Mouse (Mus musculus) liver, embryonic 13.5 days (tissue): ENCODE results near the gene Zfp706. TPM values are rescaled to one million over a fixed set of nuclear protein-coding genes. Genes with fewer than 3 reads are reported as not detected.
"Not testable (repeated sequence)": the region's sequence is repeated elsewhere in the genome, so short reads cannot be mapped to it uniquely, and the experiment has no call there.

ENCODE experiments used
- ATAC-seq: fragments of 200-750 bp; cut with Nextera tagmentation; 2 replicates; pipeline ENCODE4 v1.8.0; 2017; ENCODE audit warnings: low read depth, mild to moderate bottlenecking, moderate number of reproducible peaks, moderate library complexity
- DNase-seq: peaks from one replicate; pipeline ENCODE4 v3.0.0; 2022
- H3K27ac ChIP-seq: fragments of 300-500 bp; sonication (generic); 2 replicates; pipeline ENCODE4 v1.5.1; 2015; ENCODE audit warnings: moderate library complexity, mild to moderate bottlenecking, inconsistent platforms
- H3K27me3 ChIP-seq: fragments of 300-500 bp; sonication (generic); 2 replicates; pipeline ENCODE4 v1.6.1; 2015; ENCODE audit warnings: mild to moderate bottlenecking, inconsistent platforms
- H3K36me3 ChIP-seq: fragments of 300-500 bp; sonication (generic); 2 replicates; pipeline ENCODE4 v1.6.1; 2015; ENCODE audit warnings: mild to moderate bottlenecking, inconsistent platforms
- H3K4me1 ChIP-seq: fragments of 300-500 bp; sonication (generic); replicated peaks from 2 replicates; pipeline ENCODE4 v1.6.1; 2015; ENCODE audit warnings: inconsistent platforms
- H3K4me2 ChIP-seq: fragments of 300-500 bp; sonication (generic); 2 replicates; pipeline ENCODE4 v1.6.1; 2015; ENCODE audit warnings: inconsistent platforms, mild to moderate bottlenecking, moderate library complexity
- H3K4me3 ChIP-seq: fragments of 300-500 bp; sonication (generic); replicated peaks from 2 replicates; pipeline ENCODE4 v1.5.1; 2015; ENCODE audit warnings: mild to moderate bottlenecking, inconsistent platforms
- H3K9ac ChIP-seq: fragments of 300-500 bp; sonication (generic); 2 replicates; pipeline ENCODE4 v1.6.1; 2015; ENCODE audit warnings: mild to moderate bottlenecking, inconsistent platforms
- H3K9me3 ChIP-seq: fragments of 300-500 bp; sonication (generic); replicated peaks from 2 replicates; pipeline ENCODE4 v1.6.1; 2016; ENCODE audit warnings: inconsistent platforms
- WGBS: fragments of 180-500 bp; shearing (Covaris S2); methylation state at CpG from one replicate; pipeline ENCODE4 v1.1.7; 2015; ENCODE audit not compliant: insufficient replicate concordance; 5-methylcytosine and 5-hydroxymethylcytosine counted together
- polyA plus RNA-seq: library from polyadenylated mRNA; unstranded; fragments of >200 nt; fragmentation: Nextera tagmentation; extraction: Ambion mirVana; gene quantifications from 2 replicates; pipeline ENCODE4 v1.2.1, GENCODE M21; 2015

Gene Zfp706
- polyA plus RNA-seq, 1 experiment from 2014 or later: 272 TPM

GRCm38 (mm10) chr15:37007959-37008419 is 416 bp upstream of the Zfp706 start:
- H3K4me2 ChIP-seq: peak overlapping the region; percentile 83
- no peak for ATAC-seq
- H3K4me3 ChIP-seq: peak overlapping the region; percentile 94
- 29% methylated on average over 8 of the region's 8 CpGs for WGBS
- peak overlapping the region; percentile 92 for H3K27ac ChIP-seq
- H3K9ac ChIP-seq: peak overlapping the region; percentile 96
- peaks cover 12% of the 10 kb centered on the region for H3K36me3 ChIP-seq
- no peak for DNase-seq
- no peaks in the 10 kb centered on the region for H3K9me3 ChIP-seq
- H3K27me3 ChIP-seq: no peaks in the 10 kb centered on the region
- peaks cover 42% of the 10 kb centered on the region for H3K4me1 ChIP-seq

GRCm38 (mm10) chr15:37006475-37007164 is 953 bp downstream of the Zfp706 start:
- Histone ChIP-seq H3K4me2 (peak overlapping the region; percentile 81), H3K4me3 (peak overlapping the region; percentile 94), H3K27me3 (no peaks in the 10 kb centered on the region), H3K27ac (peak overlapping the region; percentile 92), H3K9ac (peak overlapping the region; percentile 97), H3K9me3 (no peaks in the 10 kb centered on the region), H3K36me3 (peaks cover 24% of the 10 kb centered on the region), H3K4me1 (peaks cover 41% of the 10 kb centered on the region)
- 2% methylated on average over 35 of the region's 48 CpGs for WGBS
- ATAC-seq: peak; percentile 57; the same call in 1 of the 2 replicates
- DNase-seq: peak; percentile 19

DNA sequence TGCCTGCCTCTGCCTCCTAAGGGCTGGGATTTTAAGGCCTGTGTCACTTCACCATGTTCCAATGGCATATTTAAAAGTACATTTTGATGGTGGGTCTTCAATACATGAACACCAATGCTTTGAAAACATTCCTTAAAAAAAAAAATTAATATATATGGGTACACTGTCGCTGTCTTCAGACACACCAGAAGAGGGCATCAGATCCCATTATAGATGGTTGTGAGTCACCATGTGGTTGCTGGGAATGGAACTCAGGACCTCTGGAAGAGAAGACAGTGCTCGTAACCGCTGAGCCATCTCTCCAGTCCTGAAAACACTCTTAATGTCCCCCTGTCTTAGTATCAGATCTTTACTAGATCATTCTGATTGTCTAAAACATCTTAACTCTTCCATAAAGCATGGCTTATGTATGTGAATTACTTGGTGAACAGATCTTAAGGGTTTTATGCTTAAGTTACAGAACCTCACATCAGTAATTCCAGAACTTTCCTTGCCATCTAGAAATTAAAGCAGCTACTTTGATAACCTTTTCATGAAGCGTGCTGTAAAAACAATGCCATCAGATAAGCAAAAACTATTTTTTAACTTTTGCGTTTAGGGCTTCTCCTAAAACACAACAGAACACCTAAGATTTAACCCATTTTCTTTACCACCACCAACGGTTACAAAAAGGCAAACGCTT is 1.6 kb downstream of the Zfp706 start:
- Histone ChIP-seq H3K9me3 (no peaks in the 10 kb centered on the region), H3K4me3 (peak overlapping the region; percentile 94), H3K36me3 (peaks cover 31% of the 10 kb centered on the region), H3K27ac (peak overlapping the region; percentile 92), H3K27me3 (no peaks in the 10 kb centered on the region), H3K4me1 (peaks cover 37% of the 10 kb centered on the region), H3K9ac (peak overlapping the region; percentile 97), H3K4me2 (peak overlapping the region; percentile 81)
- 23% methylated on average over 7 of the region's 7 CpGs for WGBS
- DNase-seq: no peak
- ATAC-seq: no peak

GRCm38 (mm10) chr15:37004858-37005257 is 2.7 kb downstream of the Zfp706 start:
- Histone ChIP-seq H3K9me3 (no peaks in the 10 kb centered on the region), H3K4me2 (peak overlapping the region; percentile 81), H3K27me3 (no peaks in the 10 kb centered on the region), H3K4me3 (no peak overlapping the region; the same call in 1 of the 2 replicates), H3K4me1 (peaks cover 37% of the 10 kb centered on the region), H3K36me3 (peaks cover 41% of the 10 kb centered on the region), H3K9ac (peak overlapping the region; percentile 27; the same call in 1 of the 2 replicates), H3K27ac (no peak overlapping the region)
- ATAC-seq: no peak
- 72% methylated on average over 5 of the region's 5 CpGs for WGBS
- DNase-seq: no peak

GRCm38 (mm10) chr15:37002276-37002675 is 5.3 kb downstream of the Zfp706 start:
- Histone ChIP-seq H3K9me3 (peaks cover 3% of the 10 kb centered on the region; the same call in 1 of the 2 replicates), H3K4me1 (peaks cover 25% of the 10 kb centered on the region), H3K9ac (no peak overlapping the region), H3K27ac (no peak overlapping the region), H3K4me3 (no peak overlapping the region), H3K4me2 (no peak overlapping the region), H3K27me3 (no peaks in the 10 kb centered on the region), H3K36me3 (peaks cover 67% of the 10 kb centered on the region)
- no peak for DNase-seq
- ATAC-seq: no peak
- 84% methylated on average over 7 of the region's 7 CpGs for WGBS

GRCm38 (mm10) chr15:36999602-37000001 is 8.0 kb downstream of the Zfp706 start:
- not testable (repeated sequence) for H3K9ac ChIP-seq, H3K4me1 ChIP-seq, H3K9me3 ChIP-seq, H3K27me3 ChIP-seq, H3K4me2 ChIP-seq, DNase-seq, H3K27ac ChIP-seq, H3K4me3 ChIP-seq, ATAC-seq
- 83% methylated on average over 7 of the region's 7 CpGs for WGBS
- peaks cover 74% of the 10 kb centered on the region for H3K36me3 ChIP-seq

GRCm38 (mm10) chr15:36995166-36995565 is 12.4 kb downstream of the Zfp706 start:
- Histone ChIP-seq H3K27ac (no peak overlapping the region), H3K27me3 (no peaks in the 10 kb centered on the region), H3K4me1 (no peaks in the 10 kb centered on the region), H3K4me3 (no peak overlapping the region), H3K4me2 (no peak overlapping the region), H3K36me3 (peaks cover 47% of the 10 kb centered on the region), H3K9ac (no peak overlapping the region), H3K9me3 (peaks cover 4% of the 10 kb centered on the region; the same call in 1 of the 2 replicates)
- WGBS: 87% methylated on average over 4 of the region's 4 CpGs
- no peak for ATAC-seq
- DNase-seq: no peak

GRCm38 (mm10) chr15:36994665-36995064 is 12.9 kb downstream of the Zfp706 start:
- no peak overlapping the region for H3K4me2 ChIP-seq
- H3K4me1 ChIP-seq: no peaks in the 10 kb centered on the region
- peaks cover 42% of the 10 kb centered on the region for H3K36me3 ChIP-seq
- no peak overlapping the region for H3K4me3 ChIP-seq
- 39% methylated on average over 1 of the region's 1 CpGs for WGBS
- ATAC-seq (no peak), DNase-seq (no peak)
- no peak overlapping the region for H3K27ac ChIP-seq
- no peak overlapping the region for H3K9ac ChIP-seq
- no peaks in the 10 kb centered on the region for H3K27me3 ChIP-seq
- peaks cover 4% of the 10 kb centered on the region; the same call in 1 of the 2 replicates for H3K9me3 ChIP-seq

DNA sequence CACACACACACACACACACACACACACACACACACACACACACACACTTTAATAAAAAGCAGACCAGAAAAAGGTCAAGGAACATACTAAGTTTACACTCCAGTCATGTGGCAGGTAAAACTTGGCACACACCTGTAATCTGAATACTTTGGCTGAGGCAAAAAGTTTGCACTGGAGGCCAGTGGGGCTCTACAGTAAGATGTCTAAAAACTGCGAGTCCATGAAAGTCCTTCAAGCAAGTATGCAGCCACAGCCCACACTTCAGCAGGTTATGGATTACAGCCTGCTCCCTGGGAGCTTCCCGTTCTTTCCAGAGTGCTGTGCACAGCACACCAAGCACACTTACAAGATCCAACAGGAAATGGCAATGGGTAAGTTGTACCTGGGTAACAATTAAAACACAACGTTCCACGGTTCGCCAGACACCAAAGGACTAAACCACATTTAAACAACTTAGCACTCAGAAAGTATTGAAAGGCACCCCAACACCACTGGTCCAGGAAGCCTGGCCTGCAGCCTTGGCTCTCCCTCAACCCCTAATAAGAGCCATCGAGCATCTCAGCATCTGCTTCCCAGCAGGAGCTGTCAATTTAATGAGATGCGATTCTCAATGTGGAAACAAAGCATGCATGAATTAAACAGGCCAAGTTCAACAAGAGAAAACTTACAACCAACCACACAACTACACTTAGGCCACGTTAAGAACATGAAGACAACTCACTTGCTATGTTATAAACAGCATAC is 14.0 kb downstream of the Zfp706 start:
- no peak for ATAC-seq
- Histone ChIP-seq H3K9ac (no peak overlapping the region), H3K27me3 (no peaks in the 10 kb centered on the region), H3K27ac (no peak overlapping the region), H3K9me3 (peaks cover 4% of the 10 kb centered on the region; the same call in 1 of the 2 replicates), H3K36me3 (peaks cover 32% of the 10 kb centered on the region), H3K4me1 (peaks cover 3% of the 10 kb centered on the region), H3K4me2 (no peak overlapping the region), H3K4me3 (no peak overlapping the region)
- no peak for DNase-seq
- WGBS: 80% methylated on average over 8 of the region's 8 CpGs

DNA sequence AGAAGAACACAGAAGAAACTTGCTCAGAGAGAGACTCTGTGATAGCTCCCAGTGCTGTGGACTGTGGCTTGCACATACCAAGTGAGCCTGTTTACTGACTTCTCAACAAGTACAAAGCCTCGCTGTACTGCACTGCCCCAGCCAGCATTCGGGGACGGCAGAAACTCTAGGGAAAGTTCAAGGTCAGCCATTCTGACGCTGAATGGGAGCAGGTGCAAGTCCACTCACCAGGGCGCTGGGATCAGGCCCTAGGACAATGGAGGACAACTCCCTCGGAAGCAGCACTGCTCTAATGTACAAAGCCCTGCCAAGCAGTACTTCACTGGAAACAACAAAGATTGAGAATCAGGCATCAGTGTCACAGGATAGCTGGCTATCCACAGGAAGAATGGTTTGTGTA is 16.2 kb downstream of the Zfp706 start:
- 68% methylated on average over 6 of the region's 6 CpGs for WGBS
- Histone ChIP-seq H3K9ac (no peak overlapping the region), H3K27me3 (no peaks in the 10 kb centered on the region), H3K36me3 (peaks cover 16% of the 10 kb centered on the region), H3K4me3 (no peak overlapping the region), H3K9me3 (no peaks in the 10 kb centered on the region), H3K27ac (no peak overlapping the region), H3K4me1 (peaks cover 11% of the 10 kb centered on the region), H3K4me2 (no peak overlapping the region)
- DNase-seq (no peak), ATAC-seq (0 out of 2 replicates have a peak, but pooled peaks have one; percentile 39)

DNA sequence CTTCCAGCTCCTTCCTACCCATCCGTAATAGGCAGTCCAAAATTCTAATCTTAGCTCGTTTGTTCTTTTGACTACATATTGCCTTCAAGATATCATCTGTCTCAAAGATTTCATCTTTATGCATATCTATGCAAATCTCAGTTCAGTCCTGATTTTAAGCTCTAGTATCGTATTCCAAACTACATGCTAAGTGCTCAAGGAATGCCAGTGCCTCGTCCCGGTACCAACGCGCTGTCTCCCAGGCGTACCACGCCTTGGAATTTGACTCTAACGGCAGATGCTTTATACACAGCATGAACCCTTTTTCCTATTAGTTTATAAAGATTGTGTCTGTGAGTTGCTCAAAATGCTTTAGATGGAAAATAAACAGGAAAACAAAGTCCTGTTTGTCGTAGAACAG is 17.7 kb downstream of the Zfp706 start:
- WGBS: 84% methylated on average over 11 of the region's 11 CpGs
- Histone ChIP-seq H3K9ac (no peak overlapping the region), H3K36me3 (peaks cover 11% of the 10 kb centered on the region), H3K27me3 (no peaks in the 10 kb centered on the region), H3K27ac (no peak overlapping the region), H3K4me2 (no peak overlapping the region), H3K9me3 (no peaks in the 10 kb centered on the region), H3K4me3 (no peak overlapping the region), H3K4me1 (peaks cover 11% of the 10 kb centered on the region)
- no peak for DNase-seq
- no peak for ATAC-seq
